Mouse (Mus musculus) layer of hippocampus, adult 2 months (tissue): ENCODE measurements around the gene Syt15. TPM values are rescaled to one million over a fixed set of nuclear protein-coding genes. Genes with fewer than 3 reads are reported as not detected.

Experiments used
- DNase-seq, 2 experiments: peaks; one replicate each; pipeline ENCODE4 v3.0.0; 2022; ENCODE audit warnings: low spot score in 2 of 2
- H3K27ac ChIP-seq: fragments of 200-600 bp; 2 replicates; pipeline ENCODE4 v1.8.1; 2022
- H3K4me3 ChIP-seq: fragments of 200-600 bp; 2 replicates; pipeline ENCODE4 v1.8.1; 2022; ENCODE audit warnings: mild to moderate bottlenecking
- CTCF ChIP-seq: fragments of 200-600 bp; conservative IDR thresholded peaks from 2 replicates; pipeline ENCODE4 v1.8.1; 2022; ENCODE audit warnings: antibody characterized with exemption, mild to moderate bottlenecking, moderate library complexity
- total RNA-seq, 2 experiments: library from RNA; stranded (reverse); gene quantifications; 2 replicates each; pipeline ENCODE4 v1.2.3; 2021

Syt15 gene
- total RNA-seq, 2 experiments from 2014 or later, result 0.46 to 0.52 TPM

DNA sequence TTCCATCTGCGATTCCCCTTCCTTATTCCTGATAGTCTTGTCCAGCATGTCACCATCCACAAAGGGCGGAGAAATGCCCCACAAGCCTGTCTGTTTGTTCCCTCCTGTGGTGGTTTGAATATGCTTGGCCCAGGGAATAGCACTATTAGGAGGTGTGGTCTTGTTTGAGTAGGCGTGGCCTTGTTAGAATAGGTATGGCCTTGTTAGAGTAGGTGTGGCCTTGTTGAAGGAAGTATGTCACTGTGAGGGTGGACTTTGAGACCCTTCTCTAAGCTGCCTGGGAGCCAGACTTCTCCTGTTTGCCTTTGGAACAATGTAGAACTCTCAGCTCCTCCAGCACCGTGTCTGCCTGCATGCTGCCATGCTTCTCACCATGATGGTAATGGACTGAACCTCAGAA lies 9.5 kb upstream of the Syt15 start:
- DNase-seq, result no peak
- Histone ChIP-seq H3K27ac (no peak overlapping the region), H3K4me3 (no peak overlapping the region)
- no peak for TF ChIP-seq CTCF

DNA sequence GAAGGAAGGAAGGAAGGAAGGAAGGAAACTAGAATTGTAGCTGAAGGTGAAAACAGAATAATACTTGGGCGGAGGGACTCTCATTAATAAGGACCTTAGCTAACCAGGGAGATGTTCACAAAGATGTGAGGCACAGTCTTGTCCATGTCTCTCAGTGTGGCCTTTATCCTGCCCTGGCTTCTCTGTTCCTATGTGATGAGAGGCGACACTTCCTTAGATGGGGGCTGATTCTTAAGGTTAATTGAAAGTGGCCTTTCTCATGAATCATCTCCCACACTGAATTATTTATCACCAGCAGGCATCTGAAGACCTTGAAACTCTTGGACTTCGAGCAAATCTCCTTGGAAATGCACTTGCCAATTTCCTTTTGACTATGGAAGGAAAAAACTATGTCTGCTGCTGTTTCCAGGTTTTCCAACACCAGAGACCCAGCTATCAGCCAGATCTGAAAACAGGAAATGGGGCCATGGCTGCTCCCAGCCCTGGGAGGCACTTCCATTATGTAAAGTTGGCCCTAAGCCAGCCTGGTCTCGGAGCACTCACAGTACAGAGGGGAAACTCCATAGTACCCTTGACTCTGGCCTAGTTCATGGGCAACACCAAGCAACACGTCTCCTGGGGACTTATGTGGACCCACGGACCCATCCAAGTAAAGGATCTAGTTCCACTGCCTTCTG lies 3.8 kb upstream of the Syt15 start:
- TF ChIP-seq CTCF, result no peak
- Histone ChIP-seq H3K4me3 (no peak overlapping the region), H3K27ac (no peak overlapping the region)
- DNase-seq, result no peak

DNA sequence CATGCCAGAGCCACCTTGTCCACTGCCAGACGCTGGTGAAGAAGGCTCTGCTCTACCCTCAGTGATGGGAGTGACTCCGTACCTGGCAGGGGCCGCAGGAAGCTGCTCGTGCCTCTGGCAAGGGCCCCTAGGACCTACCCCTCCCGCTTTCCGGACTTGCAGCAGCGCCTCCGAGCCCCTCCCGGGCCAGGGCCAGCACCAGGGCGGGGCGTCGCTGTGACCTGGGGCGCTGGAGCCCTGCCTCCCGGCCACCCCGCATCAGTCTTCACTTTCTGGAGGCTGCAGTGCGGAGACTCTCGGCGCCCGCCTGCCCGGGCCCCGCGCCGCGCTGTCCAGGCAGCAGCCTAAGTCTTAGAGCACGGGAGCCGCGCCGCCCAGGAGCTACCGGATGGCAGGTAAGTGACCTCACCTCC lies 397 bp downstream of the Syt15 start:
- no peak overlapping the region for H3K4me3 ChIP-seq
- no peak for DNase-seq
- H3K27ac ChIP-seq, result no peak overlapping the region
- no peak for TF ChIP-seq CTCF

GRCm38 (mm10) chr14:34220426-34220825 lies 1.0 kb downstream of the Syt15 start:
- H3K4me3 ChIP-seq, result no peak overlapping the region
- no peak for DNase-seq
- H3K27ac ChIP-seq, result no peak overlapping the region
- no peak for TF ChIP-seq CTCF

- Histone ChIP-seq H3K4me3 (no peak overlapping the region), H3K27ac (no peak overlapping the region)
- TF ChIP-seq CTCF, result no peak
- DNase-seq, result no peak
Observed at GRCm38 (mm10) chr14:34221416-34222077, 2.2 kb downstream of the Syt15 start.

GRCm38 (mm10) chr14:34223362-34223898 lies 4.0 kb downstream of the Syt15 start:
- Histone ChIP-seq H3K4me3 (no peak overlapping the region), H3K27ac (no peak overlapping the region)
- no peak for TF ChIP-seq CTCF
- no peak for DNase-seq

DNA sequence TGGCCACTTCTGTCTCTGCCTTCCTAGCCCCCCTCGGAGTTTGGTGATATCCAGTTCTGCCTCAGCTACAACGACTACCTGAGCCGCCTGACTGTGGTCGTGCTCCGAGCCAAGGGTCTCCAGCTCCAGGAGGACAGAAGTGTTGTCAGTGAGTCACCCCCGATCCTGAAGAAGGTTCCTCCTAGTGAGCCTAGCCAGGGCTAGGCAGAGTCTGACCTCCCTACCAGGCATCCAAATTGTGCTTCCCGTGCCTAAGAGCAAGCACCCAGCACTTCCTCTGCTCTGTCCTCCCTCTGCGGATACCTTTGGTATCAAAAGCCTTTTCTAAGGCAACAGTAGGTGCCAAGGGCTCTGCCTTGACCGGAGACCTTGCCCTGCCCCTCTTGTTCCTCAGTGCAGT lies 6.6 kb downstream of the Syt15 start:
- no peak overlapping the region for H3K4me3 ChIP-seq
- no peak for DNase-seq
- H3K27ac ChIP-seq, result no peak overlapping the region; the same call in 1 of the 2 replicates
- TF ChIP-seq CTCF, result no peak

GRCm38 (mm10) chr14:34226566-34226965 lies 7.2 kb downstream of the Syt15 start:
- no peak for DNase-seq
- TF ChIP-seq CTCF, result no peak
- H3K27ac ChIP-seq, result no peak overlapping the region; the same call in 1 of the 2 replicates
- H3K4me3 ChIP-seq, result no peak overlapping the region

- no peak for DNase-seq
- Histone ChIP-seq H3K4me3 (no peak overlapping the region), H3K27ac (no peak overlapping the region)
- no peak for TF ChIP-seq CTCF
Observed at GRCm38 (mm10) chr14:34227981-34228380, 8.6 kb downstream of the Syt15 start.

GRCm38 (mm10) chr14:34228830-34229506 lies 9.6 kb downstream of the Syt15 start:
- H3K4me3 ChIP-seq, result no peak overlapping the region
- H3K27ac ChIP-seq, result no peak overlapping the region
- DNase-seq, result no peak
- TF ChIP-seq CTCF, result no peak

- no peak for TF ChIP-seq CTCF
- no peak overlapping the region for H3K4me3 ChIP-seq
- H3K27ac ChIP-seq, result no peak overlapping the region
- no peak for DNase-seq
Observed at GRCm38 (mm10) chr14:34232340-34232739, 12.9 kb downstream of the Syt15 start.

DNA sequence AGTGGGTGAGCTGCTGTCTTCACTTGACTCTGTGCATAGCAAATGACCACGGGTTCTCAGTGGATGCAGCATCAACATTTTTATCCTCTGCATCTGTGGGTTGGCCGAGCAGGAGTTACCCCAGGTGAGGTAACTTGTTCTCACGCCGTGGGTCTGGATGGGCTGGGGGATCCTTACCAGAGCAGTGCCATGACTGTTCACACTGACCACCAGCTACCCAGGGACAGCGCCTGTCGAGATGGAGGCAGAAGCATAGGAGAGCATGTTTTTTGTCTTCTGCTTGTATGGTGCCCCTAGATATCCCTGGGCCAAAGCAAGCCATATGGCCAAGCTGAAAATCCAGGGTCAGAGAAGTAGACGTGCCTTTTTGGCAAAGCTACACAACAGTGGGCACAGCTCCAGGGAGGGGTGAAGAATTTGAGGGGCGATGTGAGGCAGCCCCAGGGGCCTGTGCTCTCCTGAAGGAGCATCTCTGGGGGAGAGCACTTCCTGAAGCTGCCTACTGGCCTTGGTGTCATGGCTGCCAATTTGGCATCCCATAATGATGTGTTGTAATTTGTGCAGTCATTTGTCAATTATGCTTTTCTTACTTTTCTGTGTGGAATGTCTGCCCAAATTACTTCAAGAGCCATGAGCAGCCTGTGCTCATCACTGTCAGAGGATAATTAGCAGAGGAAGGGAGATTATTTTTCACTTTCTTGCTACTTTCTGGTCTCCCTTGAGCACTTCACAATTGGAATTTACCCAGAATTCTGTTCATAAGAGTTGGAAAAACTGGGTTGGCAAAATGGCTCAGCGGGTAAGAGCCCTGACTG lies 13.7 kb downstream of the Syt15 start:
- TF ChIP-seq CTCF, result no peak

More for the DNA sequence above, 13.7 kb downstream of the Syt15 start:
- Histone ChIP-seq H3K27ac (no peak overlapping the region), H3K4me3 (no peak overlapping the region)
- DNase-seq, result no peak
